Mouse (Mus musculus): Measurements from ENCODE around the gene Hspa12b.

DNA sequence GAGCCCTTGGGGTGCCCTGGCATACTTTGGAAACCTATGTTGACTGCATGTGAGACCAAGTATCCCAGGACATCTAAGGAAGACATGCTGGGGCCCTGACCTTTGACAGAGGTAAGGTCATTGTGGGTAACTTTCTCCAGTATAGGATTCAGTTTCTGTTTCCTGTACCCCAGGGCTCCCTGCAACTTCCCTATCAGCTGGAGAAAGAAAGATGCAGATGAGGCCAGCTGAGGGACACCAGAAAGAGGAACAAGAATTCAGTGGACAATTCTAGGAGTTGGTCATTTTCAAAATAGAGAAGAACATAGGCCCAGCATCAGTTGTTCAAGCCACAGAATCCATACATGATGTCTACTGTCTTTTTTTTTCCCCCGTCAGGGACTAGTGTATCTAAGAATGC lies 37.4 kb upstream of the Hspa12b start:
- no peak for TF ChIP-seq CTCF (IDR thresholded peaks at IDR 0.05; ENCODE audit: low read depth)
- TF ChIP-seq EP300 (IDR thresholded peaks at IDR 0.05; ENCODE audit: low read depth) = no peak

Data from liver, postnatal 0 days (tissue).